Mouse (Mus musculus) gastrocnemius, adult 8-10 months (tissue): ENCODE measurements at regions not wholly inside any gene's neighbourhood (a gene's known extent, or its start where the extent isn't known, plus 50 kb on each side); places are given as distances from the start of the nearest gene placed in this dataset.

ENCODE experiments used
- DNase-seq, 2 experiments: peaks; one replicate each; pipeline ENCODE4 v3.0.0; 2022; ENCODE audit warnings: low spot score in 2 of 2

DNA sequence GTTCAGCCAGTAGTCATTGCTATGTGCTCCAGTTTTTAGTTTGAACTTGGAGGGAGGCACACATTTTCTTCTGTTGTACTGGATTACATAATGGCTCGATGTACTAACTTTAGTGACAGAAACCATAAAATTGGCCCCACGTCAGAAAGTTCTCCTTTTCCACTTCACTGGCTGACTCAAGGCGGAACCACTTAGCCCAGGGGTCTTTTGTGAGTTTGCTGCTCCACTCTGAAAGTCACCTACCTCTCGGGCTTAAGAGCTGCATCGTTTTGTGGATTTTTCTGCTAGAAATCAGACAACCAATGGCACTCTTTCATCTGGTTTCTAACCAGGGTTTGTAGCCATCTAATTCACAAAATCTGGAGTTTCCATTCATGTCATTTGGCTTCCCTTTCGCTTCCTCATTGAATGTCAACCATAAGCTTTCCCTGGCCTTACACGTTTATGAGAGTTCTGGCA is 304.8 kb upstream of the Cited2 start:
- no peak for DNase-seq

DNA sequence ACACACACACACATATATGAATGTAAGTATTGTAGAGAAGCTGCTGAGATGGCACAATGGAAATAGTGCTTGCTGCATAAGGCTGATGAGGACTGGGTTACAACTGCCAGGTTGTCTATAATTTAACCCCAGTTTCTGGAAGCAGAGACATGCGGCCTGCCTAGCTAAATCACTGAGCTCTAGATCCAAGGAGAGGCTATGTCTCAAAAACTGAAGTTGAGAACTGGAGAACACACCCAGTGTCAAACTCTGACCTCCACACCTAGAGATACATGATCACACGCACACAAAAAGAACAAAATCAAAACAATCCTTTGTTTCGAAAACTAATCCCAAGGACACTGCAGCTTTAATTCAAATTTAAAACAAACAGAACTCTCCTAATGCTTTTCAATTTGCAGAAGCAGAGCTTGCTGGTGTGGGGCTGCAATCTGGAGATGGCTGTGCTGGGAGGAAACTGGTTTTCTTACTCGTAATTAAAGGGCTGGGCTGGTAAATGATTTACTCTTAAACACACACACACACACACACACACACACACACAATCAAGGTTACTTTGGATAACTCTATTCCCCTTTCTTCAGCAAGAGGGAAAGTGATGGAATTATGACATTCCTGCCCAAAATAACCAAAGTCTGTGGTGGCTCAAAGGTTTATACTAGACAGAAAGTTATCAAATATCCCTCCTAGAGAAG is 299.3 kb upstream of the Cited2 start:
- DNase-seq, result no peak

DNA sequence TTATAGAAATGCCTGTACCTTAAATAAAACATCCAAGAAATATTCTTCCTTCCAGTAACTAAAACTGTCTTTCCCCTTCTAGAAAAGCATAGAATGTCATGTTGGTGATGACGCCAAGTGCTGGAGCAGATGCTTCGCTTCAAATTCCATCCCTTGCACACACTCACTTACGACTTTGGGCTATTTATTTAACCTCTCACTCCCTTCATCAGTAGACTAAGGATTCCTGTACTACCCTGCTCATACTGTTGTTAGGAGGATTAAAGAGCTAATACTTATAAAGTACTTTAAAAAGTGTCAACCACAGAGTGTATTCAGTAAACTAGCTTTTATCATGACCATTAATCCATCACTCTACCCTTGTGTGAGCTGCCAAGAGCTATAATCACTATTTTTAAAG is 296.8 kb upstream of the Cited2 start:
- no peak for DNase-seq

GRCm38 (mm10) chr10:17427316-17427715 is 295.7 kb upstream of the Cited2 start:
- DNase-seq, result no peak

DNA sequence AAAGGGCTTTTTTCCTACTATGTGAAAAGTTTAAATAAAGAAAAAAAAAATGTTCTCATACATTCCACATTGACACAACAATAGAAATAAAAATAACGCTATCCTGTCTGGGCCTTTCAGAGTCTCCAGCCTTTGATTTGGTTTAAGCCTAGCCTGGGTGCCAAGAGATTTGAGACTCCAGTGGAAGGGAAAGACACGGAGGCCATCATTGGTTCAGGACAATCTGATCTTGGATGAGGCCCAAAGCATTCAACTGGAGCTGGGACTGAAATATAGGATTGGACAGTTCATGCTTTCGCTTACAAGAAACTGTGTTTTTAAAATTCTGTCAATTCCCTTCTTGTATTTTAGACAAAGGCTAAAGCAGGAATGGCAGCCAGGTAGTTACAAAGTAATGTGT is 294.7 kb upstream of the Cited2 start:
- DNase-seq, result no peak

GRCm38 (mm10) chr10:17431068-17431467 is 291.9 kb upstream of the Cited2 start:
- no peak for DNase-seq

GRCm38 (mm10) chr10:17434098-17434497 is 288.9 kb upstream of the Cited2 start:
- DNase-seq, result no peak

GRCm38 (mm10) chr10:17450240-17450639 is 272.8 kb upstream of the Cited2 start:
- no peak for DNase-seq

- DNase-seq, result no peak
Measured at GRCm38 (mm10) chr10:17470880-17471279, 252.1 kb upstream of the Cited2 start.

DNA sequence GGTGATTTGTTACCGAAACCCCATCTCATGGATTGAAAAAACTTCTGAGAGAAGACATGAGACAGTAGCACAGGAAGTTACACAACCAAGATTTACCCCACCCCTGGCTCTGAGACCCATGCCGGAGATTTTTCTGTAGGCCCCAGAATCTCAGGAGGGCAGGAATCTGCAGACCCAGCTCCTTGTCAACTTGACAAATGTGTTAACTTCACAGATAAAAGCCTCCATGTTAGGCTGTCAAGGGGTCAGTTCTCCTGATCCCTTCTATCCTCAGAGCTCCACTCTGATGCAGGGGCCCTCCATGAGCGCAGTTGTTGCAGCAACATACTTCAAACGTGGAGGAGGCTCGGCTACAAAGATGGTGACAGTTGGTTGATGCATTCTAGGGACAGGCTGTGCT is 250.5 kb upstream of the Cited2 start:
- DNase-seq, result no peak

- no peak for DNase-seq
Measured at GRCm38 (mm10) chr10:17475976-17476375, 247.0 kb upstream of the Cited2 start.

DNA sequence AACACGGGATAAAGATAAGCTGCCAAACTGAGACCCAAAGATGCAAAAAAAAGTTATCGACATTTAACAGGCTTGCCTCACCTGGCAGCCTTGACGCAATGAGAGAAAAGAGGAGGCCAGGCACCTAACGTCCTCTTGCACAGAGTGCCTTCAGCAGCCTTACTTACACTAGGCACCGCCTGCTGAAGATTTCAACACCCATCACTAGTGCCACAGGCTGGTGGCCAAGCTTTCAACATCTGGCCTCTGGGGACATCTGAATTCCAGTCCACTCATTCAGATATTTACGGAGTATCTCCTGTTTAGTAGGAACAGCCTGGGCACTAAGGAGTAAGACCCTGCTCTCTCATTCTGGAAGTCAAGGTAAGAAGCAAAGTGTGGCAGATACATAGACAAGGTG is 246.3 kb upstream of the Cited2 start:
- DNase-seq, result peak; percentile 39 to 42

- DNase-seq, result no peak
Measured at GRCm38 (mm10) chr10:17478761-17479632, 244.0 kb upstream of the Cited2 start.

GRCm38 (mm10) chr10:17482751-17483150 is 240.3 kb upstream of the Cited2 start:
- DNase-seq, result no peak

DNA sequence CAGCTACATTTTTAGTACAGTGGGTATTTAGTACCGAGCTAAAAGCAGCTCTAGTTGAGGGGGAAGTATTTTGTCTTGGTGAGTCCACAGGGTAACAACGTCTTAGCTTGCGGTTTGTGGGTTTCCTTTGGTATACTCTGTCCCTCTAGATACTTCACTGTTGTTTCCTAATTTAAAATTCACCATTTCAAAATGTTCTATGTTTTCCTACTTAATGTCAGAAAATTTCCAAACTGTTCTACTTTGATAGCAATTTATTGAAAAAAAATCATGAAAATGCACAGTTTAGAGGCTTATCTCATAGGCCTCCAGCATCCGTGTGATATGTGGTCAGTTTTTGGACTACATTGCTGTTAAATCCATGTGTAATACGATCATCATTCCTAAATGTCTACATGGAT is 238.0 kb upstream of the Cited2 start:
- DNase-seq, result no peak

- DNase-seq, result no peak
Measured at GRCm38 (mm10) chr10:17485515-17485914, 237.5 kb upstream of the Cited2 start.

- no peak for DNase-seq
Measured at GRCm38 (mm10) chr10:17486011-17486410, 237.0 kb upstream of the Cited2 start.

DNA sequence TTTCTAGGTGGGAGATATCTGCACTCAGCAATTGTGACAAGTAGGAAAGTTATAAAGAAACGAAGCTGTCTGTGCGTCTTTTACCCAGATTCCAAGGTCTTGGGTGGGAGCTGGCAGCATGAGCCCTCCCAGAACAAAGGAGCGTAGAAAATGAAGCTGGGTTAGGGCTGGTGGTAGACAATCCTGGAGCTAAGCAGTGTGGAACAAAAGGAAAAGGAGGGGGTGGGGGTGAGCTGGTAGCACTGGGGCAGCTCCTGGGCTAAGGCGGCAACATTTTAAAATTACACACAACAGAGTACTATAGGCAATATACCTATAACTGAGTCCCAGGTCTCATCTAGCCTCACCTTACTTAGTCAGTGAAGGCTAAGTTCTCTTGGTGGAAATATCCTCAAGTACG is 235.6 kb upstream of the Cited2 start:
- no peak for DNase-seq

DNA sequence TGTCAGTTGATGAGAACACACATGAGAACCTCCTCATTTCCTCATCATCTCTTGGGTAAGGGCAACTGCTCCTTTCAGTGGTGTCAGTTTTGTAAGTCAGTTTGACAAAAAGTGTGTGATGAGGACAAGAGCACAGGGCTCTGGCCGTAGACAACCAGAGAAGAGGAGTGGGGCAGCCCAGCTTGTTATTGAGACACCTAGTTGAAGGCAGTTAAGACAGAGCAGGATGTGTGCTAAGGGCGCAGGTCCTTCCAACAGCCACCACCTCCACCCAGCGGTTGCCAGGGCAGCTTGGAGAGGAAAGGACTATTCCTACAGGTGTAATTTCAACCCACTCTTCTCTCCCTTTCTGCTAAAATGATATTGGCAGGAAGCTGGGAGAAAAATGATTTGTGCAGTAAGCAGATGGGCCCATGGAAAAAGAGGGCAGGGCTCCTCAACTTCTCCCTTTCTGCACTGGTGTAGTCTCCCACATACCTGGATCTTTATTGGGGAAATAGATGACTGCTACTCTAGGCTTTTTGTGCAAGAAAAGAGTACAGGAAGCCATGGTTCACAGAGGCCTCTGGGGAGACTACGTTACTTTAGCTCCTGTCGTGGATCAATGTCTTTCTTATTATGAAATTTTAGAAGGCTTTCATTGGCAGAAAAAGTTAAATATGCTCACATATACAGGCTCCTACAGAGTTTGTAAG is 231.3 kb upstream of the Cited2 start:
- no peak for DNase-seq

DNA sequence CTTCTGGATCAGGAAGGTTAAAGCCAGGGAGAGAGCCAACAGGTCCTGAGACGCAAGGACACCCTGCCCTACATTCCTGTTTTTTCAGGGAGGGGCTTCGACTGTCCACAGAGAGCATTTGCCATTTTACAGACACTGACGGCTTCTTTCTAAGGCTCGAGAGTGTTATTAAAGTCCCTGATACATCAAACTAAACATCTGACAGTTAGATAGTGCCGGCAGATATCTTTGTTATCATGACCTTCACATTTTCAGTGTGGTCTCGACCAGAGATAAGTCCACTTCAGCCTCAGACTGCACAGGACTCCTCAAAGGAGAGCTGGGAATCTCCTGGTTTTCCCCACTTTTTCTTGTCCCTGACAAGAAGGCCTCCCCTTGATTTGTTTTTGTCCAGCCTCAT is 229.9 kb upstream of the Cited2 start:
- DNase-seq, result no peak

GRCm38 (mm10) chr10:17496831-17497230 is 226.2 kb upstream of the Cited2 start:
- no peak for DNase-seq

DNA sequence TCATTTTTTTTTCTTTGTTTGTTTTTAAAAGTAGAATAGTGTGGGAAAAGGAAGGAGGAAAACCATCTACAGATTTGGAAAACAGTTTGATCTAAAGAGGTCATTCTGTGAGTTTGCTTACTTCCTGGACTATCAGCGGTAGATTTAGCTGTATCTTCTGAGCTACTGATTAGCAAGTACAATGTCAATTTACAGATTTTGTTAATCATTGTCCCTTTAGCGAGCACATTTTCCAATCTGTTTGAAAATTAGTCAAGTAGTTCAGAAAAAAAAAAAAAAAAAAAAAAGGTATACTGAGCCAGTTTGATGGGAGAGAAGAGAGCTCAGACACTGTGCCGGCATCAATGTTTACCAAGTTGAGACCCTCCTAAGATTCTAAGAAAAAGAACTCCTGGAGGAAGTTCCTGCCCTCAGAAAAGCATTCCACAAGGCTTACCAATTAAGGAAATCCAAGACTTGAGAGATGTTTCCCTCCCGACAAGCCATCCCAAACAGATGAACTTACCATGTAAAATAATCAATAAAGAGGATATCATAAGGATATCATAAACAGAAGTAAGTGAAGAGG is 212.3 kb upstream of the Cited2 start:
- DNase-seq, result no peak
